Mouse (Mus musculus) lung, postnatal 14 days (tissue): Measurements from ENCODE around the gene Olfr56.
"Not testable (repeated sequence)": the region's sequence is repeated elsewhere in the genome, so short reads cannot be mapped to it uniquely, and the experiment has no call there.

Experiments used
- DNase-seq: peaks from one replicate; pipeline ENCODE4 v3.0.0; 2021

The Olfr56 gene

DNA sequence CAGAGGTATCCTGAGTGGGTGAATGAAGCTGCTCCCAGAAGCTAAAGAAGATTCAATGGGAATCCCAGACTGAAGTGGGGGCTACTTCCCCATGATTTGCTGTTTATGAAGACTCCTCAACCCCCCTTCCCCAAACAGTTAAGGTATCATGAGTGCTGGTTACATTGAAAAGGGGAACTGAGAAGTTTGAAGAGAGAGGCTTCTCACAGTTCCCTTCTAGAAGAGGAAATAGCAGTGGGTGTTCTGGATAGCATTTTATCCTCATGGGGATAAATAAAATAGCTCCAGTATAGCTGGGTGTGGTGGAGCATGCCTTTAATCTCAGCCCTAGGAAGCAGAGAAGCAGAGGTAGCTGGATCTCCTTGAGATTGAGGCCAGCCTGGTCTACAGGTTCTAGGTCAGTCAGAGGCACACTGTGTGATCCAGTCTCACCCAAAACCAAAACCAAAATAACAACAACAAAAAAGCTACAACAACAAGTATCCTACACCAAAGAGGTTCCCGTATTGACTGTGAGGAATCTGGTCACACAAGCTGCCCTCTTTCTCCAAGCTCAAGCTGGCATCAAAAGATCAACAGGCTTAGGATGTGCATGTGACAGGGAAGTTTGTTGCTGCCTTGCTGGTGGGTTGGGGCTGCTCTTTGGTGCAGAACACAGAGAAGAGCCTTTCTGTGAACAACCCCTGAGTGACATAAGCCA, at the start of gene Olfr56:
Olfr56 (plus strand) TSS at position 650 of the 700 bp plus-strand sequence.
- DNase-seq = not testable (repeated sequence)

GRCm38 (mm10) chr11:48933422-48933821, 45.3 kb upstream of the Olfr56 start:
- DNase-seq = not testable (repeated sequence)

- DNase-seq = not testable (repeated sequence)
Observed at GRCm38 (mm10) chr11:48933923-48934322, 44.8 kb upstream of the Olfr56 start.

- not testable (repeated sequence) for DNase-seq
Observed at GRCm38 (mm10) chr11:48935291-48935690, 43.4 kb upstream of the Olfr56 start.

DNA sequence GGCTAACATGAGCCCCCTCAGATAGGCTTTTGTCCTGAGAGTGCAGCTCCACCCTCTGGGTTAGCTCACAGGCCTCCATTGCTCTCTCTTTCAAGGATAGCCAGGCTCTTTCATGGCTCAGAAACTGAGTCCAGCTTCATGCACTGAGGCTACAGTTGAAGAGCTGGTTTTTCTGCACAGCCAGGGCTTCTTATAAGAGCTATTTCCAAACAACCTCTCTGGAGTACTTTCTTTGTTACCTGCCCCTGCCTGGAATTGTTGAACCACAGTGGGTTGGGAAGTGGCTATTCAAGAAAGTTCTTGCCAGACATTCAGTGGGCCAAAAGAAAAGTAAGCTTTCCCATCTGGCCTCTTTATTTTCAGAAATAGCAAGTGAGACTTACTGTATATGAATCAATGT, 39.4 kb upstream of the Olfr56 start:
- not testable (repeated sequence) for DNase-seq

DNA sequence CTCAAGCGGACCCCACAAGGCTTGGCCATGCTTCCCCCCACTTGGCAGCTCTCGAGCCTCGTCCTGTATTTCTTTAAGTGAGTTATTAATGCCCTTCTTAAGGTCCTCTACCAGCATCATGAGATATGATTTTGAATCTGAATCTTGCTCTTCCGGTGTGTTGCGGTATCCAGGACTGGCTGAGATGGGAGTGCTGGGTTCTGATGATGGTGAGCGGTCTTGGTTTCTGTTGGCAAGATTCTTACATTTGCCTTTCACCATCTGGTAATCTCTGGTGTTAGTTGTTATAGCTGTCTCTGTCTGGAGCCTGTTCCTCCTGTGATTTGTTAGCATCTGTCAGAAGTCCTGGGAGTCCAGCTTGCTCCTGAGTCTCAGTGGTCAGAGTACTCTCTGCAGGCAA, 32.6 kb upstream of the Olfr56 start, which contains the start of gene Psme2b:
Psme2b (minus strand) TSS at position 101 of the 400 bp plus-strand sequence.
- DNase-seq = not testable (repeated sequence)

- DNase-seq = not testable (repeated sequence)
Observed at GRCm38 (mm10) chr11:48974686-48975085, 4.0 kb upstream of the Olfr56 start.

DNA sequence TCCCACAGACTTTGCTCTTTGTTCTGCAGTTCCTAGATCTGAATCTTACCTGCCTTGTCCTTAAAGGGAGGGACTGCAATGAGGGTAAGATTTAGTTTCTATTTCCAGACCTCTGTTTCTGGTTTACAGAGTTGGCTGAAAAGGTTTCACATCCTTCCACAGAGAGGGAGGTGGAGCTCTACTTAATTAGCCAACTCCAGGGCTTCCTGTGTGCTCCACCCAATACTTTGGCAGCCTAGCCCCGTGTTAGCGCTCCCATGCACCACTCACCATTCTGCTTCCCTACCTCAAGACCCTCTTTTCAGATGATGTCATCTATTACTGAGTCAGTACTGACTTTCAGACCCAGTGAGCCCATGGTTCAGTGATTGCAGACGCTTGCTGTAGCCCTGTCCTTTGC, 562 bp downstream of the Olfr56 start, which contains the start of gene 9930111J21Rik1:
9930111J21Rik1 (minus strand) TSS at position 148 of the 400 bp plus-strand sequence.
- DNase-seq = not testable (repeated sequence)

DNA sequence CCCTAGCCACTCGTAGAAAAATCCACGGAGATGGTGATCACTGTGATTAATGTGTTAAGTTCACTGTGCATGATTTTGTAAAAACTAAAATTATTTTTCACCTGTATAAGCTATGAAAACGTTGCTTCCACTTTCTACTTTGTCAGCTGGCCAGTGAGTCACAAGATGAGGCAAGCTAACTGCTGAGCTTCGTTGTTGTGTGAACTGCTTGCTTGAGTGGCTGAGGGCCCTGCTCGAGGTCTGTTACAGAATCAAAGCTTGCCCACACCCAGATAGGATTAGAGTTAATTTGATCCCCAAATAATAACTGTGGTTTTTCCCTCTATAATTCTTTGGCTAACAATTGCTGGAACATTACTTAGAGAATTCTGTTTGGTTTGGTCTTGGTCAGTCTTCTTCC, 1.4 kb downstream of the Olfr56 start:
- not testable (repeated sequence) for DNase-seq

DNA sequence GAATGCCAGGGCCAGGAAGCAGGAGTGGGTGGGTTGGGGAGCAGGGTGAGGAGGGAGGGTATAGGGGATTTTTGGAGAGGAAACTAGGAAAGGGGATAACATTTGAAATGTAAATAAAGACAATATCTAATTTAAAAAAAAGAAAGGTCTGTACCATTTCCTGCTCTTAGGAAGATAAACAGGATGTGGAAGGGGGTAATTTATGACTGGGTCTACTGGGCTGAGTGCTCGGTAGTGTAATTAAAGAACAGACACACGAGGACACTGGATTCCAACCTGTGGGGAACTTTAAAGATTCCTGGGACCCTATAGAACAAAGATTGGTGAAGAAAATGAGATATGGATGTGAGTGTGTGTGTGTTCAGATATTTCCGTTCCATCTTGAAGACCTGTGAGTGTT, 4.2 kb downstream of the Olfr56 start:
- not testable (repeated sequence) for DNase-seq

GRCm38 (mm10) chr11:48988219-48988618, 9.5 kb downstream of the Olfr56 start:
- DNase-seq = not testable (repeated sequence)

- not testable (repeated sequence) for DNase-seq
Observed at GRCm38 (mm10) chr11:48989981-48990380, 11.3 kb downstream of the Olfr56 start.

DNA sequence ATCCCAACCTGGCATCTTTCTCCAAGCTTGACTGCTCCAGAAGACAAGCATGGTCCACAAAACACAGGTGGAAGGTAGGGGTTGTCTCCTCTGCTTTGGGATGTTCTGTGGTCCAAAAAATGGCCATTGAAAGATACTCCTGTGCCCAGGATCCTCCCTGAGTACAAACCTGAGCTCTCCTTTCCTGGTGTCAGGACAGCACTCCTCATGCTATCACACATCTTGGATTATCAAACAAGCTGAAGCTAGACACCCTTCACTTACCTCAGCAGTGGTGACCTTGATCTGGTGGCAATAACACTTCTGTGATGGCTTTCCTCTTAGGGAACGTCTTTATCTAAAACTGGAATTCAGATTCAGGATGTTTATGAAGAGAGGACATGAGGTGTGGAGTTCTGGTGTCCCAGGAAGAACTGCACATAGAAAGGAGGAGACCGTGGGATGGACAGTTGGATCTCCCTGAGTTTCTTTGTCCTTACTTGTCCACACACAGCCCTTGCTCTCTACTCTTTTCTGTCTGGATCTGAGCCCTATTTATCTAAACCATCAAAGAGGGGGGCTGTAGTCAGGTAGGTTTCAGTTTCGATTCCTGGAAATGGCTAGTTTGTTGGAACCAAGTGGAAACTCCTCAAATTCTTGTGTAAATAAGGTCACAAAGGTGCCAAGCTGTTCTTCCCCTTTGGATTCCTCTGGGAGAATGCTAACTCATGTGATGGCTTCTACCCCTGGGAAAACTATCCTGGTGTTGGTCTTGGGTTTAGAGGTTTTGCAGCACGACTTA, 13.2 kb downstream of the Olfr56 start, which contains the start of gene Gm12185:
Gm12185 (minus strand) TSS at position 487 of the 781 bp plus-strand sequence.
- not testable (repeated sequence) for DNase-seq

DNA sequence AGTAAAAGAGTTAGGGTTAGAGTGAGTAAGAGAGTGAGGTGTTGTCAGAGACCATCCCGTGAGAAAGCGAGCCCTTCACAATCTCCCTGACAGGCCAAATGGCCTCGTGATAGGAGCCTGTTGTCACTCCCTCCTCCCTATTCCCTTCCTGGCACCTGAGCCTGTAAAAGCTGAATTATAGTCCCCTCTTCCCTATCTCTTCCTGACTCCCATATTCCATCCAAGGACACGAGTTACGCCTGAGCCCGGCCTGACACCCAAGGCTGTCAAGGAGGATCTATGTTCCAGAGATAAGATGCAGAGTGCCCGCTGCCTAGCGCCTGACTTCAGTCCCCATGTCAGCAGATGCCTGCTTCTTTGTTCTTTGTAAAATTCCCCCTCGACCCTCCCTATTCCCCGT, 14.6 kb downstream of the Olfr56 start:
- not testable (repeated sequence) for DNase-seq

DNA sequence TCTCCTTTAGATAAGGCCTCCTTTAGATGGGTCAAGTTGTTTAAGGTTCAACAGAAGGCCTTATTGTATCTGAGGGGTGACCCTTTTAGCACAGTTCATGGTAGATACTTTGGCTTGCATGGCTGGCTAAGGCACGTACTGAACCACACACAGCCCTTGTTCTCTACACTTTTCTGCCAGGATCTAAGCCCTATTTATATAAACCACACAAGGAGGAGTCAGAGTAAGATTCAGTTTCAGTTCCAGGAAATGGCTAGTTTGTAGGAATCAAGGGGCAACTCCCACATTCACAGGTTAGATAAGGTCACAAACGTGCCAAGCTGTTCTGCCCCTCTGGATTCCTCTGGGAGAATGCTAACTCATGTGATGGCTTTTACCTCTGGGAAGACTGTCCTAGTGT, 15.3 kb downstream of the Olfr56 start, which contains the start of gene Tgtp1:
Tgtp1 (minus strand) TSS at position 155 of the 400 bp plus-strand sequence.
- not testable (repeated sequence) for DNase-seq

DNA sequence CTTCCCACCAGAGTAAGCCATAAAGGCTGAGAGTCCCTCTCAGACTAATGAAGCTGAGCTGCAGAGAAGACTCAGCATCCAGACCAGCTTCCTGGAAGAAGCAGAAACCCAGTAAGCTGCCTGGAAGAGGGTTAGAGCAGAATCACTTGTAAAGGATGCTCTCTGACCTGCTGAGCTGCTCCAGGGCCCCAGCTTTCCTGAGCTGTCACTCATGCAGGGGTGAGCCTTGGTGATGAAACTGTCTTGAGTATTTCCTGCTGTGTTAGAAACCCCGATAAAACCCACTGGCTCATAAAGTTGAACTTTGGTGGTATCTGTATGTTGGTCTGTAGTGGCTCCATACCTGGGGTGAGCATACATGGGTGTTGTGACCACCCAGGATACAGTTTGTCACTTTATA, 21.7 kb downstream of the Olfr56 start:
- not testable (repeated sequence) for DNase-seq

DNA sequence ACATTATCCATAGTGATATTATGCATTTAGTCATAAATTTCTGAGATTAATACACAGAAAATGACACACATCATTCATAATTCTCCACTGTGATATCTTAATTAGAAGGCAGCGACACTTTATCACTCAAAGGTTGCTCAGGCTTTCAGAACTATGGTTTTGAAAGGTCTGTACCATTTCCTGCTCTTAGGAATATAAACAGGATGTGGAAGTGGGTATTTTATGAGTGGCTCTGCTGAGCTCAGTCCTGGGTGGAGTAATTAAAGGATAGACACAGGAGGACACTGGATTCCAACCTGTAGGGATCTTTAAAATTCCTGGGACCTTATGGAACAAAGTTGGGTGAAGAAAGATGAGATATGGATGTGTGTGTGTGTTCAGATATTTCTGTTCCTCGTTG, 27.6 kb downstream of the Olfr56 start:
- DNase-seq = not testable (repeated sequence)

GRCm38 (mm10) chr11:49006785-49007184, 28.1 kb downstream of the Olfr56 start:
- DNase-seq = not testable (repeated sequence)

DNA sequence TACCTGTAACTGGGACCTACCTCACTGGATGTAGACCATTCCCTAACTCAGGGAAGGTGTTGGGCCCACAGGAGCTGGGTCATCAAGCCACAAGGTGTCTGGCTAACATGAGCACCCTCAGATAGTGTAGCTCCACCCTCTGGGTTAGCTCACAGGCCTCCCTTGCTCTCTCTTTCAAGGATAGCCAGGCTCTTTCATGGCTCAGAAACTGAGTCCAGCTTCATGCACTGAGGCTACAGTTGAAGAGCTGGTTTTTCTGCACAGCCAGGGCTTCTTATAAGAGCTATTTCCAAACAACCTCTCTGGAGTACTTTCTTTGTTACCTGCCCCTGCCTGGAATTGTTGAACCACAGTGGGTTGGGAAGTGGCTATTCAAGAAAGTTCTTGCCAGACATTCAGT, 33.4 kb downstream of the Olfr56 start:
- not testable (repeated sequence) for DNase-seq

- not testable (repeated sequence) for DNase-seq
Observed at GRCm38 (mm10) chr11:49050064-49050463, 71.4 kb downstream of the Olfr56 start.

GRCm38 (mm10) chr11:49051093-49051891, 72.6 kb downstream of the Olfr56 start, which contains the start of gene 9930111J21Rik2:
Gene 9930111J21Rik2, minus strand, starts transcription at chr11:49051242.
- DNase-seq = not testable (repeated sequence)

DNA sequence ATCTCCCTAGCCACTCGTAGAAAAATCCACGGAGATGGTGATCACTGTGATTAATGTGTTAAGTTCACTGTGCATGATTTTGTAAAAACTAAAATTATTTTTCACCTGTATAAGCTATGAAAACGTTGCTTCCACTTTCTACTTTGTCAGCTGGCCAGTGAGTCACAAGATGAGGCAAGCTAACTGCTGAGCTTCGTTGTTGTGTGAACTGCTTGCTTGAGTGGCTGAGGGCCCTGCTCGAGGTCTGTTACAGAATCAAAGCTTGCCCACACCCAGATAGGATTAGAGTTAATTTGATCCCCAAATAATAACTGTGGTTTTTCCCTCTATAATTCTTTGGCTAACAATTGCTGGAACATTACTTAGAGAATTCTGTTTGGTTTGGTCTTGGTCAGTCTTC, 73.2 kb downstream of the Olfr56 start:
- DNase-seq = not testable (repeated sequence)
